Mouse (Mus musculus) lung, postnatal 36 days (tissue): ENCODE measurements around the gene Eya4.

Experiments used
- DNase-seq: peaks from one replicate; pipeline ENCODE4 v3.0.0; 2022; ENCODE audit warnings: mixed read lengths

Eya4 gene

DNA sequence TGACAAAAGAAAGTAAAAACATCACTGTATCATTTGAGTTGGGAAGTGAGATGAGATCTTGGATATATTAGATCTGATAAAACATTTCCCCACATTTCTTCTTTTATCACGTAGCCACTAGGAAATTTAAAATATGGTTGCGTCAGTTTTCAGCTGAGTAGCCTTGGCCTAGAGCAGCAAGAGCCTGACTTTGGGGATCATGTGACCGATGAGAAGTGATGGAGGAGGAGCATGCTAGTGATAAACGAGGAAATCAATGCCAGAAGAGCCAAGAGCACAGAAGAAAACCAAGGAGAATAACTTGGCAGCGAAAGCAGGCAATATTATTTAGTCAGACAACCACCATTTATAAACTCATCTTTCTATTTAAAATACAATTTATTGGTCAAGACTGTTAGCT lies 119.7 kb downstream of the Eya4 start:
- DNase-seq, result no peak

DNA sequence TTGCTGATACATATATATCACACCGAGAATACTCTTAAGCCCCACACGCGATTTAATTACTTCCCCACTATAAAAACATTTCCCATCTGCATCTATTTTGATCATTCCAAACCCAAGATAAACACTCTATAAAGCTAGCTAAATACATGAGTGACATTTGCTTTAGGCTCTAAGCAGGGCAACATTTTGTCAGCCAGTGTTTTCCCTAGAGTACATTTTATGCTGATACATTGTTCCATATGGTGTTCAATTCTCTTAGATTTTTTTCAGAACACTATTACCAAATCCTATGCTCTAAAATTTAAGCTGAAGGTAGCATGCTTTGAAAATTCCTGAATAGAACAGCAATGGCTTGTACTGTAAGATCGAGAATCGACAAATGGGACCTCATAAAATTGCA lies 127.2 kb downstream of the Eya4 start:
- DNase-seq, result no peak

DNA sequence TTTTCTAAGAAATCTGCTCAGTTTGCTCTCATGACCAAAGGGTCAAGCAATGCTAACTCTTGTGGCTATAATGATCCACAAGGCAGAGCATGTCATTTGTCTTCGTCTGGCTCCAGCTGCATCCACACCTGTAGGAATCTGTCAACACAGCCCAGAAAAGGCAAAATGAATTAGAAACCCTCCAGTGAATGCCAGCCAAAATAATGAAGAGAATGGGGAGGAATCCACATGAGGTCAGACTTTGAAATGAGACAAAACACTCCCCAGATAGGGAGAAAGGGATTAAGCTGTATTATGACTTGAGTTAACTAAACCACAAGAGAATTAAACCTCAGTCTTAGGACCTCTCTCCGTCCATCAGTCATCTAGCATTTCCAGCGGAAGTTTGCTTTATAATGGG lies 130.2 kb downstream of the Eya4 start:
- DNase-seq, result no peak

DNA sequence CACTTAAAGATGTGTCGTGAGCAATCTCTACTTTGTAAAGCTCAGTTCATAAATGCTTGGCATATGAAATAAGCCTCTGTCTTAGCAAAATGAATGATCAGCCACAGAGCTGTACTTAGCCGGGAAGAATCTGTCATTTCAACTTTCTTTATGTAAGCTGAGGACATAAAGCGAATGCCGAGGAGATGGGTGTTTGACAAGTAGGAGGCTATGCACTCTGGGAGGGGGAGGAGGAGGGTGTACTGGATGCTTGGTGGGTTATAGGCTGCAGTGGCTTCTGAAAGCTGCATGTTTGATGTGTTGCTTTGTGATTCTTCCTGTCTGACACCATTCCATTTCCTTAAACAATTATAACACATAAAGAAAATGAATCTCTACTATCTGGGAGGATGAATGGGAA lies 133.8 kb downstream of the Eya4 start:
- DNase-seq, result no peak

DNA sequence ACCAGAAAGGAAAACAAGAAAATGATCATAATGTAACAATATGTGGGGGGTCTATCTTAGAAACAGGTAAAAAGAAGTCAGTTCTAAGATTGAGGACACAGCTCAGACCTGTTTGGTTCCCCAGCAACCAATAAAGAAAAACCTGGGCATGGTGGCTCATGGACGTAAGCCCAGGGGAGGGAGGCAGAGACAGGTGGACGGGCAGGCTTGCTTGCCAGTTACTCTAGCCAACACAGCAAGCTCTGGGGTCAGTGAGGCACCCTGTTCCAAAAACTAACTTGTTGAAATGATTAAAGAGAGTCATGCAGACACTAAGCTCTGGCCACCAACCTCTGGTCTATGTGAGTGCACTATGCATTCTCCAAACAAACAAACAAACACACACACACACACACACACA lies 139.2 kb downstream of the Eya4 start:
- DNase-seq, result no peak

DNA sequence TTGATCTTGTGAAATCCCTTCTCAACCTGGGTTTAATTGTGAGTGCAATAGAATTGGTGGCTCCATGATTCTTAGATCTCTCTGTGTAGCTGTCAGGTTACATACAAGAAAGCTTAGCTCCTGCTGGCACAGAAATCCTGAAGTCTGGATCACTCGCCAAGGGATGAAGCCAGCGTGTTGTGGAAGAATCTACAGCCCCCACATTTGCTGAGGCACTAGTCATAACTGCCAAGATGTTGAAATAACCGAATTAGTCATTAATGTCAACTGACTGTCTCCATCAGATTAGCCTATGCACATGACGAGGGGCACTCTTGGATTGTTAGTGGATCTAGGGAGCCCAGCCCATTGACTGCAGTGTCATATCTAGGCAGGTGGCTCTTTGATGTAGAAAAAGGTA lies 146.7 kb downstream of the Eya4 start:
- DNase-seq, result peak; percentile 7

DNA sequence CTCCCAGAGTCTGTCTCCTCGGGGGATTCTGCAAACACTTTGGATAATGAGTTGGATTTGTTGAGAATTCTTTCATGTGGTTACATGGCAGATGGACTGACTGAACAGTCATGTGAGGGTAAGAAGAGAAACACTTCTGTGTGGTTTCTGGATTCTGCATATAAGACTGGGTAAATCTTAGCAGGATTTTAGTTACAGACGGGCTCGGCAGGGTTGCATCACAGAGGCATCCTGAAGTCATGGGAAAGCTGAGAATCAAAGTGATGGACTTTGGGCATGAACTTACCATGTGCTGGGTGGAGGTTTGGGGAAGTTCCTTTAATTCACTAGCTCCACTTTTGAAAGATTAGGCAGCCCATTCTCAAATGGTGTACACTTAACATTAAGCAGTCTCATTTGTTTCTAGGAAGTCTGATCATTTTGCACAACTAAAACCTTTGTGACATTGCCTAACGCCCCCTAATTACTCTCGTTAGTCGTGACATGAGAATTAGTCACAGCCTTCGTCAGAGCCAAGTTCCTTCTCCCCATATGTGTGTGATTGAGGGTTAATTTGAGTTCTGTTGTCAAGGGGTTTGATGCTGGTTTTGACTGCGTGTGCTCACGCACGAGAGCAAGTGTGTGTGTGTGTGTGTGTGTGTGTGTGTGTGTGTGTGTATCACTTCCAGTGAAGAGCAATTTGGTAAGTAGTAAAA lies 147.3 kb downstream of the Eya4 start:
- no peak for DNase-seq

DNA sequence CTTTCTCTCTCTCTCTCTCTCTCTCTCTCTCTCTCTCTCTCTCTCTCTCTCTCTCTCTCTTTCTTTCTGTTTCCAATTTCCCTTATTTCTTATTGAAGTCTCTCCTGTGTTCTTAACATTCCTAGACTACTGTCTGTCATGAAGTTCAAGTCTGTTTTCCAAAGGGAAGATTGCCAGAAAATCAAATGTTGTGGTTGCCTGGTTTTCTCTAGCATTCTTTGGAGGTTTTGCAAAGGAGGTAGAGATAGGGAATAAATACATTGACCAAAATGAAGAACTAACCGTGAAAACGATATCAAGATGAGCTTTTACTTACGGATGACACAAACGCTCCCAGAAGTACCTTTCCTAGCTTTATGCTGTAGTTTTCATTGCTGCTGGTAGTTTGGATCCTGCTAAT lies 148.0 kb downstream of the Eya4 start:
- no peak for DNase-seq

DNA sequence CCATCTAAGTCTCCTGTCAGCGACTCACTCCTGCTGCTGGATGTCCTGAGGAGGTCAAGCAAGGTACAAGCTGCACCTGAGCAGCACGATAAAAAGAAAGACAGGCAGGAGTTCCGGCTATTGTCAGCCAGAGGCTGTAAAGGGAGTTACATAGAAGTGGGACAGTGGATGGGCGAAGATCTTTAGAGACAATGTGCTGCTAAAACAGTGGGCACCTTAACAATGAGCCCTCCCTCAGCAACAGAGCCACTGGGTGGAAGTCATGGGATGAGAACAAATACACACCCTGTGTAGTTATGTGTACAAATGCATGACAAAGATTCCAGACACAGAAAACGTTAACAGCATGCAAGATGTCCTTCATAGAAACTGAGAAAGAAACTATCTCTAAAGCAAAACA lies 152.3 kb downstream of the Eya4 start:
- DNase-seq, result no peak

DNA sequence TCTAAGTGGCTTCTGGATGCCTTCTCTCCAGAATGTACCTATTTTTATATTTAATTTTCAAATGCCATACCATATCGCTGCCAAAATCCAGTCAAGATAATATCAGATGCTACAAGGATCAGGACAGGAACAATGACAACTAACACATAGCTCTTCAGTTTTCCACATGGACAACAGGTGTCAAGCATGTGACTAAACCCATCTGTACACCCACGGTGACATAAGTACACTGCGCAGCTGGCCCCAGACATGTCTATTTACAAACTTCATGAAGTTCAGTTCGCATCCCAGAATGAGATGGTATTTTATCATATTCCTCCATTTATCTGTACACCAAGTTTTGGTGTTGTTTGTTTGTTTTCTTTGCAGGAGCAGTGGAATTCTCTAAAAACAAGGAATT lies 154.2 kb downstream of the Eya4 start:
- no peak for DNase-seq

DNA sequence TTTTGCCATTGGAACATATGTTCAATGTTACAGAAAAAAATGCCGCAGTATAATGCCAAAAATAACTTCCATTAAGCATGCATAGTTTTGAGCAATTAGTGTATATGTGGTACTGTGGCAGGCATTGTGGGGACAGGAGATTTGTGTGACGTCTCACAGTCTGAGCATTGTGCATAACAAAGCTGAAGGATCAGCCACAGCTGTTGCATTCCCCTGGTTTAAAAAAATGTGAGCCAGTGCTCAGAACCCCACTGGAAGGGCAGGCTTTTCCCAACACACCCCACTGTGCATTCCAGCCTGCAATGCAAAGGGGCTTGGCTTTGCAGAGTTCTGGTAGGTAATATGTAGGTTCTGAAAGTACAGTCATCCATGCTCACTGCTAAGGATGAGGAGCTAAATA lies 155.2 kb downstream of the Eya4 start:
- no peak for DNase-seq

DNA sequence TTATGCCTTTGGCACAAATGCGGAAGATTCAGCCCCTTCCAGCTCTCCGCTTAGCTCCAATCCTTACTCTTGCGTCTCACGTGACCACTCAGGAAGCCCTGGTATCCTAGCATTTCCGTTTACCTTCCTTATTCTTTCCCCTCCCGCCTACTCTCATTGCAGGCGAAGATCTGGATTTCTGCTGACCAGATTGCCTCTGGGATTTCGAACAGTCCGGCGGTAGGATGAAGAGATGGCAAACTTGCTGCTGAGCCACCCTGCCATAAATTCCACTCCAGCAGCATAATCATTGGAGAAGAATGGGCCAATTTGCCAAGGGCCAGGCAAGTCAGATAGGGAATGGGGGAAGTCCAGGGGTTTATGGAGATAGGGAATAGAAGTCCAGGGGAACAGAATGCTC lies 160.8 kb downstream of the Eya4 start:
- no peak for DNase-seq

DNA sequence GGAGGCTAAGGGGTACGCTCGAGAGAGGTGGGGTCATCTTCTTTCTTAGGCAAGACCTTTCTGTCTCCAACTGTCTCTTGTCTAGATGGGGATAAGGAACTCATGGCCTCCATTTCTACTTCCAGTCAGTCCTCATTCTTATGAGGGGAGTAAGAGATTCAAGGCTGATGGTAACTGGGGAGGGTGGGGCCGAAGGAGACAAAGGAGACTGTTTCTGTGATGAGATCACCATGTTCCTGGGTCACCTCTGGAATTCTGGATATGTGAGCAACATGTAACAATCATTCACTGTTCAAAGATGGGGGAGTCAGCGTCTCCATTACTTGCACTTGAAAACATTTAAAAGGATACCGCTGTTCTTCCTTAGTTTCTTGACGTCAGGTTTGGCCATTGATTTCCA lies 165.2 kb downstream of the Eya4 start:
- no peak for DNase-seq

DNA sequence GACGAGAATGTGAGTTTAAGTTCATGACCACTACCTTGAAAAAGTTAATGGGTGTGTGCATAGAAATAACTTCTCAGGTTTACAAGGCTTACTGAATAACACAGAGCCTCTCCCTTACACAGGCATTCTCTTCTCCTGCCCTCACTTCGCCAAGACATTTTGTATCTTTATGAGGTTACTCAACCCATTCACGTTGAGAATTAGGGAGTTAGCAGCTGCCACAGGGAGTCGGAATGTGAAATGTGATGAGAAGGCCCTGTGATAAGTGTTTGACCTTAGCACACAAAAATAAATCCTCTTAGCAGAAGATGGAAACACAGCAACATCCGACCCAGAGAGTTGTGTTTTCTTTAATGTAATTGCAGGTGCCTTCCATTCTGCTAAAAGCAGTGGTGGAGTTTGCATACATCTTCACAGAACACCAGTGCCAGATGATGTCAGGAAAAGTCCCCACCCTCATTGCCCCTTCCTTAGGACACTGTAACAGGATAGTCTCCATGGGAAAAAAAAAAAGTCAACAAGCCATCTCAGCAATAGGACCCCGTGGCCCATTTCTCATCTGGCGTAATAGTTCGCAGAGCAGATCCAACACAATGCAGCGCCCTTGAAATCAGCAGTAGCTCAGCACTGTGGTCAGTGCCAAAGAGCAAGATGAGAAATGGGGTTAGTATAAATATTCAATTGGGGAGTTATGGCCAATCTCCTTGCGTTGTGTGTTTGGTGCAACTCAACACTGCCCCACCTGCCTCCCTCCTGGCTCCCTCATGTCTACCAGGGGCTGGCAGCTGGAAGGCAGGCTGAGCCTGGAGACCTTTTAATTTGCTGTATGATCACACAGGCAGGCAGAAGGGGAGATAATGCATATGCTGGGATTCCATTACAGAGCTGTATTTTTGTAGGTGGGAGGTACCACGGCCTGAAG lies 168.8 kb downstream of the Eya4 start:
- DNase-seq, result no peak

DNA sequence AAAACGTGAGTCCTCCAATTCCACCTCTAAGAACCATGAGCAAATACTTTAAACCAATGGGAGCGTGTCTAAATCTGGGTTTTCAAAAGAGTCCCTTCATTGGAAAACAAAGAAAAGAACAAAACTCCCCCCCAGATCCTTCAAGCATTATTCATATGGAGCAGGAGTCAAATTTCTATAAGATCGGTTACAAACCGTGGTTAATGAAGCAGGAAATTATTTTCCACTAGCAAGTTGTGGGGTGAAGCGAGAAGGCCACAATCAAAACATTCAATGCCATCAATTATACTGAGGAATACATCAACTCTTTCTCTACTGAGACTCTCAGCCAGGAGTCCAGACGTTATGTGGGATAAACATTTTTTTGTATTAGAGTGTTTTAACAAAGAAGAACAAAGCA lies 171.3 kb downstream of the Eya4 start:
- DNase-seq, result no peak

DNA sequence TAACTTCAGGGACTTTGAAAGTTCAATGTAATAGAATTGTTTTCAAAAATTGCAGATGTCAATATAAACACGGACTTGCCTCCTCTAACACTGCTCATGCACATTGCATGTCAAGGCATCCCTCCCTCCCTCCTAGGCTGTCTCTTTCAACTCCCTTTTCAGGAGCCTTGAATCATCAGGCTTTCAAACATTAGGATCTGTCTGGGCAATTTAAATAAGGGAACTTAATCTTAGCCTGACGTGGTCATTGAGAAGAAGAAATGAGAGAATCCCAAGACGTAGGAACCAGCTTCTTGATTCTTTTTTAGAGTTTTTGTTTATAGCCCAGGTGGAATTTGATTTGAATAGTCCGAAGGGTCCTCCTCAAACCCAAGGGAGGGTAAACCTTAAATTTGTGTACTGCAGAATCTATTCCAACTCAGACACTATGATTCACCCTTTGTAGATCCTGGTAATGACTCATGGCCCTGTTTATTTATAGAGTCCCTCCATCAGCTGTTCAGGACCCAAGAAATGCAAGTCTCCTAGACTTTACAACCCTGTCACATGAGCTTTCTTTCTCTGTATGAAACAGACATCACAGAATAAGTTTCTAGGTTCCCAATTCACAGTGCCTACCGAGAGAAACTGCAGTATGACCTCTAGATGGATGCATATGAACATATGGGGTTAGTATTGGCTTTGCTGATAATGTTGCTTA lies 173.1 kb downstream of the Eya4 start:
- DNase-seq, result no peak

DNA sequence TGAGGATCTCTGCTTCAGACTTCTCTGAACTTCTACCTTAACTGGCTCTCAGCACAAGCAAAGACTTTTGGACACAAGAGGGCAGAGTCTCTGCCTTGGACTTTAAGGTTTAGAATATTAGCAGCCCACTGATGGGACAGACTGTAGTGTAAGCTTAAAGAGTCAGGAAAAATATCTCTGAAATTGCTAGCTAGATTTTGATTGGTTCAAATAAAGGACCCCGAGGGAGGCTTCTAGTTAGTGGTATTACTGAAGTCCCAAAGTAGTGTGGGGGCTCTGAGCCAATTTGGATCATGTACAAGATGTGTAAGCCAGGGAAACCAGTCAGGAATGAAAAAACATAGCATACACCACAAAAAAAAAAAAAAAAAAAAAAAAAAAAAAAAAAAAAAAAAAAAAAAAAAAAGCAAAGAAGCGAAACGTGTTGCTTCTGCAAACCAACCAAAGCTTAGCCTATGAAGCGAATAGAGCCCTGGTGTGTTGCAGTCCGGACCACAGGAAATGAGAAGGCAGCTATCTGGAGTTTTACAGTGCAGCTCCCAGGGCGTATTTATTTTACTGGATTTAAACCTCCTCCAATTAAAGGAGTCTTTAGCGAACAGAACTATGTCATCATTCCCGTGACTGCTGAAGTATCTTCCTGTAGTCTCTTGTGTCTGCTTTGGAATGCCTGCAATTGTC lies 173.8 kb downstream of the Eya4 start:
- peak; percentile 1 for DNase-seq

DNA sequence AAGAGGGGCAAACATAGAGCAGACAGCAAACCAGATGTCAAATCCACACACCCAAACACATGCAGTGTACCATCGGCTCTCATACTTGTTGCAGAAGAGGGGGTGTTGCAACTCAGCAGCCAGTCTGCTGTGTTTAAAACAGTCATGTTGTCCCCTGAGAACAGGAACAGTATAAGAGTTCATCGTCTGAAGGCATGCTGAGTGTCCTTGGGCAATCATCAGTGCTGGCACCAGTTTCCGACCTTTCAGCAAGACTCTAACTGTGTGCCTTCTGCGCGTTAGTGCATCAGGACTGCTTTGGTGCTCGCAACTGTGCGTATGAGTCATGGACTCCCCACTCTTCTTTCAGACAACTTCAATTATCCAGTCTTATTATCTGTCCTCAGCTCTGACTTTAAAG lies 179.0 kb downstream of the Eya4 start:
- no peak for DNase-seq

DNA sequence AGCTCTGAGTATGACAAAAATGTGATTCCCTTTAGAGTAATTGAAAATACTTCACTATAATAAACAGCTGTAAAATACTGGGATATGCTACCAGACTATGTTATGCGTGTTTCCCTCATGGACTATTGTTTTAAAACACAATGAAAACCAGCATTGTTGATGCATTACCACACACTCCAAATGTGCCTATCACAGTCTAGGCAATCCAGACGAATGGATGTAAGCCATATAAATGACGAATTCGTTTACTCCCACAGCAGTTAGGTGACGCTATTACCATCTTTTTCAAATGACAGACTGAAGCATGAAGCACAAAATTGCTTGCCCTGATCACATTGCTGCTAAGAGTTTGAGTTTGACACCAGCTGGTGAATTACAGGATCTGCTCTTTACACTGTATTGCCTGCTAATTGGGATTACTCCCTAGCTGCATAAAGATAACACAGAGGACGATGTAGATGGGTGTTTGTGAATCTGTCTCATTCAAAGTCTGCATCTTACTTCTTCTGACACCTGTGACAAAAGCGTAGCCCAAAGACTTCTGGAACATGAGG lies 185.4 kb downstream of the Eya4 start:
- no peak for DNase-seq

DNA sequence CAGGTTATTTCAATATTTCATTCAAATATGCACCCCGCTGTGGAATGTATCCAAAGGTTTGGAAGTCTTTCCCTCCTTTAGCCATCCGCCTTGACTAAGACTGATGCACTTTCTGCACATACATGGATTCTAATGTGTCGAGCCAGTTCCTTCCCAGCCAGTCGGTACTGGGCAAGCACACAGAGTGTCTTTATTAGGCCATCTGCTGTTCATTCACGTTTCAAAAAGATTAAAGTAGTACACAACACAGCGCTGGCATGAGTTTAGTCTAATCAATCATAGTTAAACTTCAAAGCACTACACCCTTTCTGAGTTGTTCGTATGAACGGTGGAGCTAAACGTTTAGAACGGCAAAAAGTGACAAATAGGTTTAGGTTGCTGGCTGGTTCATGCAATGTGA lies 190.7 kb downstream of the Eya4 start:
- DNase-seq, result no peak

DNA sequence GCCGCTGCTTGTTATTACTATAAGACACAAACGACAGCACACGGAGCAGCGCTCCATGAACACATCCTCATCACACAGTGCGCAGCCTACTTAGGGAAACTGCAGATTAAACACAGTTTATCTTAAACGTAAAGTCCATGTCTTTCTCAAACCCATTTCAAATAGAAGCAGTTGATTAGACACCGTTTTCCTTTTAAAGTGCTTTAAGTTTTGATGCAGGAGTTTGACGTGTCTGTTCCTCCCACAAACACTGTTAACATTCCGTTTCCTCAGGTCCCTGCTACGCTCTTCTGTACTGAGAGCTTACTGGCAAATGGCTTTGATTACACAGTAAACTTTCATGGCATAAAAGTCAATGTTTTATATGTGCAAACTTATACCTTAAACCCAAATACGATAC lies 191.4 kb downstream of the Eya4 start:
- DNase-seq, result no peak

DNA sequence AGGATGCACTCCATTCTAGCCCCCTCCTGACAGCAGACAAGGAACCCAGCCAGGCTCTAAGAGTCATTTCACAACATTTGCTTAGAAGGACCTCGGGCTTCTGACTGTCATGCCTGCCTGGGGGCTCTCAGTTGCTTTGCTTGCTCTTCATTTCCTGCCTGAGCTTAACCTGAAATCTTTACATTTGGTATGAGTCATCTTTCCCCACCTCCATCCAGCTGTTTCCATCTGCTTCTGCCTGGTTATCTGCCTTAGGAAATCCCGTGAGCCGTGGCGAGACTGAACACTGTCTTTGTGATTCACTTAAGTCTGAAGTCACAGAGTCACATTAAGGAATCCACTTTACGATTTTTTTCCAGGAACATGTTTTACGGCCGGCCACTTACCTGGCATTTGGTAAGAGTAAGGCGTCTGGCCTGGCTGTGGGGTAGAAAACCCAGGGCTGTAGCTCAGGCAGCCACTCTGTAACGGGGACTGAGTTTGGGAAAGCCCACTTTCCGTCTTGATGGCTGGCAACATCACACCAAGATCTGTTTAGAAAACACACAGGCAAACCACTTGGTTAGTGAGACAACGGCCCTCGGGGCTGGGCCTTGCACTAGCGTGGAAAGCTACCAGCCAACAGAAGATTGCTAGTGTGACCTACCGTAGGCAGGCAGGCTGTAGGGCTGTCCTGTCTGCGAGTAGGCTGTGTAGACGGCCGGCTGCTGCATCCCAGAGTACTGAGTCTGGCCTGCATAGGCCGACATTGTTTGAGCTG lies 193.5 kb downstream of the Eya4 start:
- DNase-seq, result no peak
